Mouse (Mus musculus) layer of hippocampus, postnatal 14 days (tissue): ENCODE results near the gene Rcn3. TPM values are rescaled to one million over a fixed set of nuclear protein-coding genes. Genes with fewer than 3 reads are reported as not detected.

Source experiments
- DNase-seq, 2 experiments: peaks; one replicate each; pipeline ENCODE4 v3.0.0; 2021 to 2022; ENCODE audit warnings: low spot score in 2 of 2, mixed read lengths in 1 of 2
- microRNA-seq, 2 experiments: library from miRNA; unstranded; fragments of <30 nt; microRNA quantifications; one replicate each; pipeline ENCODE4 v1.2.0; 2021
- total RNA-seq, 2 experiments: library from RNA; stranded (reverse); gene quantifications; 2 replicates each; pipeline ENCODE4 v1.2.3; 2021

Gene Rcn3
- total RNA-seq, 2 experiments from 2014 or later: 10.3 to 13.8 TPM

GRCm38 (mm10) chr7:45050945-45051600 lies 40.9 kb downstream of the Rcn3 start:
- DNase-seq: peak; percentile 60 to 87

- DNase-seq: no peak
Observed at GRCm38 (mm10) chr7:45048923-45049657, 42.9 kb downstream of the Rcn3 start.

GRCm38 (mm10) chr7:45048001-45048890 lies 43.8 kb downstream of the Rcn3 start:
- DNase-seq: no peak

GRCm38 (mm10) chr7:45047491-45047890 lies 44.5 kb downstream of the Rcn3 start:
- no peak for DNase-seq

- DNase-seq: no peak
Observed at GRCm38 (mm10) chr7:45046853-45047350, 45.1 kb downstream of the Rcn3 start.

- no peak for DNase-seq
Observed at GRCm38 (mm10) chr7:45045741-45046140, 46.3 kb downstream of the Rcn3 start.

GRCm38 (mm10) chr7:45043307-45043706 lies 48.7 kb downstream of the Rcn3 start:
- no peak for DNase-seq

- no peak for DNase-seq
Observed at GRCm38 (mm10) chr7:45040851-45041250, 51.2 kb downstream of the Rcn3 start.

- no peak for DNase-seq
Observed at GRCm38 (mm10) chr7:45038411-45038810, 53.6 kb downstream of the Rcn3 start.

- DNase-seq: no peak
Observed at GRCm38 (mm10) chr7:45037720-45038361, 54.2 kb downstream of the Rcn3 start.

- DNase-seq: no peak
Observed at GRCm38 (mm10) chr7:45036702-45037101, 55.3 kb downstream of the Rcn3 start.

GRCm38 (mm10) chr7:45035631-45036030 lies 56.4 kb downstream of the Rcn3 start:
- DNase-seq: no peak

- no peak for DNase-seq
Observed at GRCm38 (mm10) chr7:45033722-45034359, 58.2 kb downstream of the Rcn3 start.

Small RNAs within 50 kb of the gene (microRNA-seq; reads per million reads assigned to microRNA genes)
- gene Mir150 (1,054 to 1,069 reads per million in 2 experiments), gene Mir5121 (15.9 to 20.1 reads per million in 2 experiments)

Other genes with a start within 250 kb of the Rcn3 start
- gene Akt1s1, start 243.2 kb downstream of the Rcn3 start, total RNA-seq: 10 to 100 TPM; 81.6 to 89.7 TPM
- gene Tbc1d17, start 243.1 kb downstream of the Rcn3 start, total RNA-seq: 10 to 100 TPM; 46.2 to 54.2 TPM
- 10 to 100 TPM; 32.3 to 33.3 TPM for gene Pnkp, start 235.1 kb downstream of the Rcn3 start, total RNA-seq
- gene Ptov1, start 222.4 kb downstream of the Rcn3 start, total RNA-seq: 100 to 1,000 TPM; 272 to 295 TPM
- gene Med25, start 199.5 kb downstream of the Rcn3 start, total RNA-seq: 100 to 1,000 TPM; 106 to 111 TPM
- 10 to 100 TPM; 21.0 to 21.4 TPM for gene Fuz, start 196.1 kb downstream of the Rcn3 start, total RNA-seq
- gene Ap2a1, start 162.7 kb downstream of the Rcn3 start, total RNA-seq: 100 to 1,000 TPM; 310 to 327 TPM
- under 1 TPM in 1 of 2 experiments, not detected in 1; 0.69 TPM for gene Tsks, start 149.0 kb downstream of the Rcn3 start, total RNA-seq
- 100 to 1,000 TPM; 115 to 116 TPM for gene Cpt1c, start 117.4 kb downstream of the Rcn3 start, total RNA-seq
- gene Prmt1, start 105.7 kb downstream of the Rcn3 start, total RNA-seq: 100 to 1,000 TPM; 163 to 195 TPM
- 10 to 100 TPM; 33.8 to 46.5 TPM for gene Irf3, start 94.6 kb downstream of the Rcn3 start, total RNA-seq
- 1 to 10 TPM; 2.0 to 3.9 TPM for gene Bcl2l12, start 93.5 kb downstream of the Rcn3 start, total RNA-seq
- gene Scaf1, start 75.9 kb downstream of the Rcn3 start, total RNA-seq: 100 to 1,000 TPM; 153 to 158 TPM
- gene Rras, start 74.3 kb downstream of the Rcn3 start, total RNA-seq: 10 to 100 TPM; 12.1 to 16.2 TPM
- 10 to 100 TPM; 67.3 to 67.9 TPM for gene Prr12, start 39.3 kb downstream of the Rcn3 start, total RNA-seq
- 10 to 100 TPM; 49.2 to 55.4 TPM for gene Nosip, start 29.8 kb downstream of the Rcn3 start, total RNA-seq
- gene Prrg2, start 29.5 kb downstream of the Rcn3 start, total RNA-seq: 1 to 10 TPM; 5.3 to 7.4 TPM
- gene Fcgrt, start 11.6 kb upstream of the Rcn3 start, total RNA-seq: 10 to 100 TPM; 17.1 to 20.9 TPM
- 100 to 1,000 TPM; 427 to 461 TPM for gene Rps11, start 32.2 kb upstream of the Rcn3 start, total RNA-seq
- gene Rpl13a, start 36.5 kb upstream of the Rcn3 start, total RNA-seq: 100 to 1,000 TPM; 736 to 824 TPM
- gene Gm45713, start 44.0 kb upstream of the Rcn3 start, total RNA-seq: under 1 TPM in 1 of 2 experiments, not detected in 1; 0.39 TPM
- gene Flt3l, start 44.2 kb upstream of the Rcn3 start, total RNA-seq: 1 to 10 TPM; 4.5 to 5.8 TPM
- gene Pih1d1, start 62.1 kb upstream of the Rcn3 start, total RNA-seq: 10 to 100 TPM; 46.1 to 46.5 TPM
- 10 to 100 TPM; 14.0 to 15.9 TPM for gene Aldh16a1, start 62.4 kb upstream of the Rcn3 start, total RNA-seq
- gene Slc17a7, start 71.7 kb upstream of the Rcn3 start, total RNA-seq: 1,000 to 10,000 TPM; 1,582 to 1,636 TPM
- gene Gfy, start 87.3 kb upstream of the Rcn3 start, total RNA-seq: under 1 TPM in 1 of 2 experiments, not detected in 1; 0.26 TPM
- not detected for gene Pth2, start 88.8 kb upstream of the Rcn3 start, total RNA-seq
- gene Ccdc155, start 112.7 kb upstream of the Rcn3 start, total RNA-seq: 1 to 10 TPM; 2.0 to 2.7 TPM
- gene Dkkl1, start 119.9 kb upstream of the Rcn3 start, total RNA-seq: 1 to 10 TPM; 2.6 to 3.3 TPM
- 10 to 100 TPM in 1 of 2 experiments, 1 to 10 TPM in 1; 6.9 to 11.5 TPM for gene Tead2, start 123.5 kb upstream of the Rcn3 start, total RNA-seq
- gene Cd37, start 146.9 kb upstream of the Rcn3 start, total RNA-seq: 1 to 10 TPM; 4.0 TPM
- gene Slc6a16, start 148.9 kb upstream of the Rcn3 start, total RNA-seq: 1 to 10 TPM; 1.4 to 2.3 TPM
- not detected for gene Slc6a21, start 185.3 kb upstream of the Rcn3 start, total RNA-seq
- gene Trpm4, start 241.6 kb upstream of the Rcn3 start, total RNA-seq: 10 to 100 TPM; 14.8 to 15.5 TPM
- gene Hrc, start 243.1 kb upstream of the Rcn3 start, total RNA-seq: under 1 TPM; 0.50 to 0.69 TPM